ENCODE assay signal across 10 mouse cellular contexts in the genomic region with DNA sequence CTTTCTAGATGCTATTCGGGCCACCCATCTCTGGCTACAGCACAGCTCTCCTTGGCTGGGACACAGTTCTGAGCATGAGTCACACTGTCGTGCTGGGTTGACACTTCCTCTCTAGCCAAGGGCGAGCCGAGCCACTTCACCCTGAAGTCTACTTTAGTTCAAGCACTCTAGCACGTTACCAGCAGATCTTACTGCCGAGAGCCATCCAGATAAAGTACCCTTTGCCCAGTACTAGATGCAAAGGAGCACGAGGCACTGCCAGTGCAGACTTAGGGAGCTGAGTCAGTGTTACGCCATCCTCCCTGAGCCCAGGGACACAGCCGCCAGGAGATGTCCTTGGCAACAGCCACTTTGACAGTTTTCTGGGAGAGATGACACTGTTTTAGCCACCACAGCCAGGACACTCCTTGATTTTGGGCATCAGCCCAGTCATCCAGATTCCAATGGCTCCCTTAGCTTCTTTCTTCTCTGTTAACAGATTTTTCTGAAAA. TPM values are rescaled to one million over a fixed set of nuclear protein-coding genes. Genes with fewer than 3 reads are reported as not detected.
DNase-seq lines count a peak whose midpoint lies in the region; ATAC-seq and TF ChIP-seq lines count a peak whose summit lies in the region.
"Had no signal": no experiment of that assay in that cellular context is flagged by ENCODE, and none has a peak within 500 bp of the region (broad histone marks: within the 10 kb centered on the region; RNA-seq: fewer than 3 reads in every experiment).

No protein-coding gene starts in this region.

- H3K4me3 ChIP-seq in heart, embryonic 11.5 days (ENCODE audit: low read depth, low read length), result no peak overlapping the region
- H3K4me3 ChIP-seq in lung, adult 2 months (replicated peaks; ENCODE audit: extremely low read depth, low read depth, low read length), result no peak overlapping the region
- H3K4me3 ChIP-seq: neural tube, embryonic 13.5 days had no signal

- H3K36me3 ChIP-seq in heart, embryonic 11.5 days (ENCODE audit: control insufficient read depth, insufficient read depth, low read length), result no peaks in the 10 kb centered on the region
- H3K36me3 ChIP-seq: neural tube, embryonic 13.5 days had no signal

- no peak overlapping the region for H3K27ac ChIP-seq in heart, embryonic 11.5 days (ENCODE audit: low read depth, low read length)
- H3K27ac ChIP-seq: kidney, postnatal 0 days; neural tube, embryonic 13.5 days had no signal

- H3K9ac ChIP-seq in heart, embryonic 11.5 days (ENCODE audit: low read depth, low read length), result no peak overlapping the region
- H3K9ac ChIP-seq: neural tube, embryonic 13.5 days had no signal

- WGBS in heart, embryonic 11.5 days (ENCODE audit: insufficient replicate concordance), result 49% methylated on average over 9 of the region's 9 CpGs
- 33% methylated on average over 9 of the region's 9 CpGs for WGBS in lung, adult 2 months

- H3K4me1 ChIP-seq in heart, embryonic 11.5 days (ENCODE audit: control insufficient read depth, insufficient read depth, low read length), result peaks cover 10% of the 10 kb centered on the region
- peaks cover 28% of the 10 kb centered on the region for H3K4me1 ChIP-seq in lung, adult 2 months (ENCODE audit: control insufficient read depth, insufficient read depth, low read length)
- H3K4me1 ChIP-seq: neural tube, embryonic 13.5 days had no signal

- no peaks in the 10 kb centered on the region for H3K9me3 ChIP-seq in heart, embryonic 11.5 days (replicated peaks; ENCODE audit: control insufficient read depth, low read length)
- H3K9me3 ChIP-seq: neural tube, embryonic 13.5 days had no signal

- ATAC-seq in heart, embryonic 11.5 days (replicated peaks; ENCODE audit: insufficient number of reproducible peaks, low FRiP score, low TSS enrichment), result no peak
- ATAC-seq in erythroblast, adult 5-6 weeks (replicated peaks; ENCODE audit: low FRiP score, poor library complexity, severe bottlenecking), result no peak

- H3K27me3 ChIP-seq in heart, embryonic 11.5 days (ENCODE audit: control insufficient read depth, insufficient read depth, low read length), result no peaks in the 10 kb centered on the region
- H3K27me3 ChIP-seq: neural tube, embryonic 13.5 days had no signal

- TF ChIP-seq POLR2A in lung, adult 2 months (IDR thresholded peaks at IDR 0.05; ENCODE audit: borderline replicate concordance, extremely low read depth, low read depth, low read length), result no peak

- H3K4me2 ChIP-seq in heart, embryonic 11.5 days, result no peak overlapping the region
- H3K4me2 ChIP-seq: neural tube, embryonic 13.5 days had no signal

- DNase-seq in heart, adult 18-20 months, result peak; percentile 81 to 85
- peak; percentile 88 to 95 for DNase-seq in adrenal gland, adult (ENCODE audit: inconsistent age in 2 of 2, low spot score in 1 of 2)
- DNase-seq in gastrocnemius, adult 8-10 months (ENCODE audit: low spot score in 2 of 2), result peak; percentile 72 to 75
- peak; percentile 79 for DNase-seq in lung, adult 2 months
- DNase-seq in kidney, postnatal 4 days, result no peak
- DNase-seq in retina, postnatal 1 day, result no peak

- no peak for TF ChIP-seq CTCF in lung, adult 2 months (IDR thresholded peaks at IDR 0.05; ENCODE audit: insufficient read depth, low read length)

RNA-seq across cellular contexts. Expression of gene Tekt3, which starts 34.8 kb away (rescaled TPM):
- total RNA-seq in heart, adult 18-20 months (2021), result not detected
- polyA plus RNA-seq in heart, embryonic 11.5 days (2014; fragmentation: Nextera tagmentation; extraction: Ambion mirVana), result not detected in 2 replicates
- not detected for total RNA-seq in gastrocnemius, adult 8-10 months (2022)
- 0.40 and 0.43 TPM in 2 replicates for polyA plus RNA-seq in lung, adult 2 months (2012; rRNA removed)
- not detected in 2 replicates for total RNA-seq in erythroblast, adult 5-6 weeks (2015; ENCODE audit: low replicate concordance)
- not detected in 2 replicates for total RNA-seq in erythroblast, adult 5-6 weeks (2017; ENCODE audit: low replicate concordance)
- polyA plus RNA-seq: kidney, postnatal 0 days; neural tube, embryonic 13.5 days had no signal

Comparison
In these comparisons a context has a peak if more than half of its experiments do, and no peak if none do; other contexts are left out.
1. DNase-seq: peak in heart, adult 18-20 months (2 of 2), adrenal gland, adult (2 of 2), gastrocnemius, adult 8-10 months (2 of 2) and lung, adult 2 months (single experiment); none in kidney, postnatal 4 days (0 of 2) and retina, postnatal 1 day (single experiment).